Mouse (Mus musculus) neural tube, embryonic 14.5 days (tissue): ENCODE measurements around the gene Rabep1. TPM values are rescaled to one million over a fixed set of nuclear protein-coding genes. Genes with fewer than 3 reads are reported as not detected.

Source experiments
- polyA plus RNA-seq: library from polyadenylated mRNA; unstranded; fragments of >200 nt; fragmentation: Nextera tagmentation; extraction: Ambion mirVana; gene quantifications from 2 replicates; pipeline ENCODE4 v1.2.1, GENCODE M21; 2014

Rabep1 gene
- polyA plus RNA-seq, 1 experiment from 2014 or later: 80.7 TPM

Other genes with a start within 250 kb of the Rabep1 start
- gene 4930544D05Rik, start 228.9 kb upstream of the Rabep1 start, polyA plus RNA-seq: not detected in 2 replicates
- 0.22 TPM in 1 of 2 replicates, not detected in the other for gene Chrne, start 225.6 kb upstream of the Rabep1 start, polyA plus RNA-seq
- gene Gp1ba, start 205.7 kb upstream of the Rabep1 start, polyA plus RNA-seq: 0.27 and 0.31 TPM in 2 replicates
- 98.6 and 110 TPM in 2 replicates for gene Rnf167, start 197.5 kb upstream of the Rabep1 start, polyA plus RNA-seq
- 156 and 172 TPM in 2 replicates for gene Slc25a11, start 197.3 kb upstream of the Rabep1 start, polyA plus RNA-seq
- 578 and 686 TPM in 2 replicates for gene Pfn1, start 190.1 kb upstream of the Rabep1 start, polyA plus RNA-seq
- gene Eno3, start 187.6 kb upstream of the Rabep1 start, polyA plus RNA-seq: 8.3 and 10.1 TPM in 2 replicates
- gene Spag7, start 175.4 kb upstream of the Rabep1 start, polyA plus RNA-seq: 136 and 151 TPM in 2 replicates
- 24.9 and 29.0 TPM in 2 replicates for gene Camta2, start 156.7 kb upstream of the Rabep1 start, polyA plus RNA-seq
- gene Inca1, start 144.6 kb upstream of the Rabep1 start, polyA plus RNA-seq: 1.4 and 1.5 TPM in 2 replicates
- 3.1 and 3.2 TPM in 2 replicates for gene Kif1c, start 144.2 kb upstream of the Rabep1 start, polyA plus RNA-seq
- gene Zfp3, start 80.6 kb upstream of the Rabep1 start, polyA plus RNA-seq: 16.3 and 19.8 TPM in 2 replicates
- not detected in 2 replicates for gene Scimp, start 32.2 kb upstream of the Rabep1 start, polyA plus RNA-seq
- gene Nup88, start 125.2 kb downstream of the Rabep1 start, polyA plus RNA-seq: 130 and 131 TPM in 2 replicates
- 64.5 and 70.6 TPM in 2 replicates for gene Rpain, start 125.4 kb downstream of the Rabep1 start, polyA plus RNA-seq
- 173 and 177 TPM in 2 replicates for gene C1qbp, start 138.2 kb downstream of the Rabep1 start, polyA plus RNA-seq
- gene Dhx33, start 159.7 kb downstream of the Rabep1 start, polyA plus RNA-seq: 16.8 and 19.3 TPM in 2 replicates
- 20.9 and 30.3 TPM in 2 replicates for gene Mis12, start 174.8 kb downstream of the Rabep1 start, polyA plus RNA-seq
- 28.6 and 34.1 TPM in 2 replicates for gene Derl2, start 175.1 kb downstream of the Rabep1 start, polyA plus RNA-seq
- 228 and 293 TPM in 2 replicates for gene 6330403K07Rik, start 188.7 kb downstream of the Rabep1 start, polyA plus RNA-seq